Mouse (Mus musculus): ENCODE measurements around the gene Arhgap29. TPM values are rescaled to one million over a fixed set of nuclear protein-coding genes. Genes with fewer than 3 reads are reported as not detected.

The Arhgap29 gene
- polyA plus RNA-seq, 1 experiment, result 5.8 TPM

- TF ChIP-seq FOSL1 (IDR thresholded peaks at IDR 0.05; ENCODE audit: insufficient read depth, low read length, poor library complexity, severe bottlenecking) (no peak), USF1 (IDR thresholded peaks at IDR 0.05; ENCODE audit: low read depth) (no peak), MAX (IDR thresholded peaks at IDR 0.05) (no peak)
- no peaks in the 10 kb centered on the region for H3K36me3 ChIP-seq (ENCODE audit: control insufficient read depth, insufficient read depth)
- H3K79me3 ChIP-seq (ENCODE audit: low read depth), result no peaks in the 10 kb centered on the region
- H3ac ChIP-seq (ENCODE audit: control insufficient read depth, insufficient read length, low read depth), result no peak overlapping the region
- no peaks in the 10 kb centered on the region for H3K27me3 ChIP-seq (ENCODE audit: control insufficient read depth, insufficient read depth, insufficient read length)
- no peaks in the 10 kb centered on the region for H3K79me2 ChIP-seq (ENCODE audit: control insufficient read depth, insufficient read depth)
- H3K4me3 ChIP-seq (ENCODE audit: insufficient read depth, poor library complexity, severe bottlenecking), result no peak overlapping the region
Observed at GRCm38 (mm10) chr3:122027776-122028175, 75.4 kb downstream of the Arhgap29 start.

GRCm38 (mm10) chr3:122033248-122033837, 81.0 kb downstream of the Arhgap29 start:
- H3K27me3 ChIP-seq (ENCODE audit: control insufficient read depth, insufficient read depth, insufficient read length), result no peaks in the 10 kb centered on the region
- H3K4me3 ChIP-seq (ENCODE audit: insufficient read depth, poor library complexity, severe bottlenecking), result no peak overlapping the region
- no peaks in the 10 kb centered on the region for H3K36me3 ChIP-seq (ENCODE audit: control insufficient read depth, insufficient read depth)
- H3K79me3 ChIP-seq (ENCODE audit: low read depth), result no peaks in the 10 kb centered on the region
- H3ac ChIP-seq (ENCODE audit: control insufficient read depth, insufficient read length, low read depth), result no peak overlapping the region
- TF ChIP-seq MAX (IDR thresholded peaks at IDR 0.05) (no peak), USF1 (IDR thresholded peaks at IDR 0.05; ENCODE audit: low read depth) (no peak), MYOD1 (IDR thresholded peaks at IDR 0.05; ENCODE audit: control insufficient read depth, insufficient read length, low read depth) (no peak), FOSL1 (IDR thresholded peaks at IDR 0.05; ENCODE audit: insufficient read depth, low read length, poor library complexity, severe bottlenecking) (no peak), CEBPB (IDR thresholded peaks at IDR 0.05; ENCODE audit: low read depth) (no peak), CTCF (IDR thresholded peaks at IDR 0.05; ENCODE audit: control insufficient read depth, insufficient read depth, insufficient read length) (no peak), MYOG (IDR thresholded peaks at IDR 0.05; ENCODE audit: control insufficient read depth, extremely low read depth, insufficient read length) (no peak)
- no peaks in the 10 kb centered on the region for H3K79me2 ChIP-seq (ENCODE audit: control insufficient read depth, insufficient read depth)

- H3K79me3 ChIP-seq (ENCODE audit: low read depth), result no peaks in the 10 kb centered on the region
- no peak overlapping the region for H3K4me3 ChIP-seq (ENCODE audit: insufficient read depth, poor library complexity, severe bottlenecking)
- H3K36me3 ChIP-seq (ENCODE audit: control insufficient read depth, insufficient read depth), result no peaks in the 10 kb centered on the region
- no peaks in the 10 kb centered on the region for H3K79me2 ChIP-seq (ENCODE audit: control insufficient read depth, insufficient read depth)
- H3ac ChIP-seq (ENCODE audit: control insufficient read depth, insufficient read length, low read depth), result no peak overlapping the region
- no peaks in the 10 kb centered on the region for H3K27me3 ChIP-seq (ENCODE audit: control insufficient read depth, insufficient read depth, insufficient read length)
- no peak for TF ChIP-seq CTCF (IDR thresholded peaks at IDR 0.05; ENCODE audit: control insufficient read depth, insufficient read depth, insufficient read length)
Observed at GRCm38 (mm10) chr3:122034240-122034639, 81.9 kb downstream of the Arhgap29 start.

GRCm38 (mm10) chr3:122035092-122035491, 82.8 kb downstream of the Arhgap29 start:
- TF ChIP-seq USF1 (IDR thresholded peaks at IDR 0.05; ENCODE audit: low read depth), result no peak
- TF ChIP-seq MYOD1 (IDR thresholded peaks at IDR 0.05; ENCODE audit: control insufficient read depth, insufficient read length, low read depth), result no peak
- no peak for TF ChIP-seq MYOG (IDR thresholded peaks at IDR 0.05; ENCODE audit: control insufficient read depth, extremely low read depth, insufficient read length)
- TF ChIP-seq CTCF (IDR thresholded peaks at IDR 0.05; ENCODE audit: control insufficient read depth, insufficient read depth, insufficient read length), result no peak
- TF ChIP-seq MAX (IDR thresholded peaks at IDR 0.05), result no peak
- TF ChIP-seq CEBPB (IDR thresholded peaks at IDR 0.05; ENCODE audit: low read depth), result no peak
- TF ChIP-seq FOSL1 (IDR thresholded peaks at IDR 0.05; ENCODE audit: insufficient read depth, low read length, poor library complexity, severe bottlenecking), result no peak
- Histone ChIP-seq H3K36me3 (ENCODE audit: control insufficient read depth, insufficient read depth) (no peaks in the 10 kb centered on the region), H3K79me2 (ENCODE audit: control insufficient read depth, insufficient read depth) (no peaks in the 10 kb centered on the region), H3K79me3 (ENCODE audit: low read depth) (no peaks in the 10 kb centered on the region), H3K27me3 (ENCODE audit: control insufficient read depth, insufficient read depth, insufficient read length) (no peaks in the 10 kb centered on the region), H3K4me3 (ENCODE audit: insufficient read depth, poor library complexity, severe bottlenecking) (no peak overlapping the region), H3ac (ENCODE audit: control insufficient read depth, insufficient read length, low read depth) (no peak overlapping the region)

GRCm38 (mm10) chr3:122040522-122040921, 88.2 kb downstream of the Arhgap29 start:
- H3K27me3 ChIP-seq (ENCODE audit: control insufficient read depth, insufficient read depth, insufficient read length), result no peaks in the 10 kb centered on the region
- TF ChIP-seq CTCF (IDR thresholded peaks at IDR 0.05; ENCODE audit: control insufficient read depth, insufficient read depth, insufficient read length), result no peak
- TF ChIP-seq USF1 (IDR thresholded peaks at IDR 0.05; ENCODE audit: low read depth), result no peak
- no peak for TF ChIP-seq CEBPB (IDR thresholded peaks at IDR 0.05; ENCODE audit: low read depth)
- TF ChIP-seq MYOD1 (IDR thresholded peaks at IDR 0.05; ENCODE audit: control insufficient read depth, insufficient read length, low read depth), result no peak
- no peak for TF ChIP-seq MAX (IDR thresholded peaks at IDR 0.05)
- TF ChIP-seq FOSL1 (IDR thresholded peaks at IDR 0.05; ENCODE audit: insufficient read depth, low read length, poor library complexity, severe bottlenecking), result no peak
- no peak for TF ChIP-seq MYOG (IDR thresholded peaks at IDR 0.05; ENCODE audit: control insufficient read depth, extremely low read depth, insufficient read length)
- no peak overlapping the region for H3ac ChIP-seq (ENCODE audit: control insufficient read depth, insufficient read length, low read depth)
- no peak overlapping the region for H3K4me3 ChIP-seq (ENCODE audit: insufficient read depth, poor library complexity, severe bottlenecking)
- no peaks in the 10 kb centered on the region for H3K79me2 ChIP-seq (ENCODE audit: control insufficient read depth, insufficient read depth)
- no peaks in the 10 kb centered on the region for H3K79me3 ChIP-seq (ENCODE audit: low read depth)
- no peaks in the 10 kb centered on the region for H3K36me3 ChIP-seq (ENCODE audit: control insufficient read depth, insufficient read depth)

- no peaks in the 10 kb centered on the region for H3K36me3 ChIP-seq (ENCODE audit: control insufficient read depth, insufficient read depth)
- H3K79me2 ChIP-seq (ENCODE audit: control insufficient read depth, insufficient read depth), result no peaks in the 10 kb centered on the region
- H3K4me3 ChIP-seq (ENCODE audit: insufficient read depth, poor library complexity, severe bottlenecking), result no peak overlapping the region
- no peaks in the 10 kb centered on the region for H3K27me3 ChIP-seq (ENCODE audit: control insufficient read depth, insufficient read depth, insufficient read length)
- no peaks in the 10 kb centered on the region for H3K79me3 ChIP-seq (ENCODE audit: low read depth)
- TF ChIP-seq CEBPB (IDR thresholded peaks at IDR 0.05; ENCODE audit: low read depth) (no peak), MAX (IDR thresholded peaks at IDR 0.05) (no peak), MYOD1 (IDR thresholded peaks at IDR 0.05; ENCODE audit: control insufficient read depth, insufficient read length, low read depth) (no peak), CTCF (IDR thresholded peaks at IDR 0.05; ENCODE audit: control insufficient read depth, insufficient read depth, insufficient read length) (no peak), FOSL1 (IDR thresholded peaks at IDR 0.05; ENCODE audit: insufficient read depth, low read length, poor library complexity, severe bottlenecking) (no peak), USF1 (IDR thresholded peaks at IDR 0.05; ENCODE audit: low read depth) (no peak), MYOG (IDR thresholded peaks at IDR 0.05; ENCODE audit: control insufficient read depth, extremely low read depth, insufficient read length) (no peak)
- H3ac ChIP-seq (ENCODE audit: control insufficient read depth, insufficient read length, low read depth), result no peak overlapping the region
Observed at GRCm38 (mm10) chr3:122043102-122043501, 90.8 kb downstream of the Arhgap29 start.
